Mouse (Mus musculus) Patski (cell line): ENCODE results near the gene Atp6v1g1. TPM values are rescaled to one million over a fixed set of nuclear protein-coding genes. Genes with fewer than 3 reads are reported as not detected.

Source experiments
- ATAC-seq: fragments of 100-300 bp; one replicate; pipeline ENCODE4 v1.8.0; 2021
- CTCF ChIA-PET: fragments of 350-600 bp; sonication (Branson Sonifier 250); formaldehyde crosslinking; loops from one replicate; lab custom pipeline; 2022; ENCODE audit warnings: inconsistent platforms; lab: Charles Lee
- POLR2A ChIA-PET: fragments of 350-600 bp; sonication (Branson Sonifier 250); formaldehyde crosslinking; loops from one replicate; lab custom pipeline; 2022; ENCODE audit warnings: antibody characterized with exemption, inconsistent platforms; lab: Charles Lee
- DNase-seq: peaks from one replicate; pipeline ENCODE4 v3.0.0-alpha.2; 2011; ENCODE audit warnings: low read depth, low spot score
- H3K27me3 ChIP-seq: fragments of 371-371 bp; one replicate; pipeline ENCODE4 v1.5.1; 2021
- CTCF ChIP-seq: fragments of 100-300 bp; IDR thresholded peaks from one replicate; pipeline ENCODE4 v1.5.1; 2021
- in situ Hi-C: fragments of 300-500 bp; cut with MboI; formaldehyde crosslinking; loops from 3 replicates; pipeline ENCODE4 v1.11.1; 2018; ENCODE audit warnings: low pct_unique_long_range_greater_than_20kb, mixed read lengths
- polyA plus RNA-seq: library from polyadenylated mRNA; unstranded; gene quantifications from one replicate; pipeline ENCODE4 v1.2.3, GENCODE M21; 2021

The Atp6v1g1 gene
- polyA plus RNA-seq, 1 experiment from 2014 or later, result 230 TPM

- DNase-seq (no peak), ATAC-seq (no peak)
- no peaks in the 10 kb centered on the region for H3K27me3 ChIP-seq
- CTCF ChIA-PET, result interaction anchor here (2.5 kb wide), 1 partner anchor 8 kb away, joined by 7 read pairs; no protein-coding TSS in a partner anchor
- no peak for TF ChIP-seq CTCF
- POLR2A ChIA-PET, result no interaction called here
- in situ Hi-C loops, result no loop called here
Observed at GRCm38 (mm10) chr4:63572621-63573020, 28.0 kb downstream of the Atp6v1g1 start.

DNA sequence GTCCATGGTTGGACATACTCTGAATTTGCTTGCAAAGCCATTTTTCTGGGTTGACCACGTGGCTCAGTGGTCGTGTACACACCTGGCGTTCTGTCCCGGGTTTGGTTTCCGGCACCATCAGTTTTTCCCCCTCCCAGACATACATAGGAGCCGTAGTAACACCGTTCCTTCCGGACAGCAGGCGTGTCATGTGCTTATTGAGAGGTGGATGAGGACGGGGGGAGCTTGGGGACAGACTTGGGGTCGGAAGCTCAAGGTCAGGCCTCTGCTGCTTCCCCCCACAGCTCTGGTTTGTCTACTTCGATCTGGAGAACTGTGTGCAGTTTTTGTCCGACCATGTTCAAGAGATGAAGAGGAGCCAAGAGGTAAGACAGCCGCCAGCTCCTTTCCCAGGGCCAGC lies 35.1 kb downstream of the Atp6v1g1 start:
- CTCF ChIA-PET, result no interaction called here
- DNase-seq (no peak), ATAC-seq (no peak)
- POLR2A ChIA-PET, result no interaction called here
- no peaks in the 10 kb centered on the region for H3K27me3 ChIP-seq
- in situ Hi-C loops, result no loop called here
- TF ChIP-seq CTCF, result no peak

GRCm38 (mm10) chr4:63580078-63580477 lies 35.5 kb downstream of the Atp6v1g1 start:
- POLR2A ChIA-PET, result no interaction called here
- H3K27me3 ChIP-seq, result no peaks in the 10 kb centered on the region
- in situ Hi-C loops, result no loop called here
- no peak for ATAC-seq
- CTCF ChIA-PET, result interaction anchor here (1.7 kb wide), 1 partner anchor 9 kb away, joined by 7 read pairs; no protein-coding TSS in a partner anchor
- no peak for DNase-seq
- TF ChIP-seq CTCF, result no peak

GRCm38 (mm10) chr4:63582580-63582979 lies 38.0 kb downstream of the Atp6v1g1 start:
- no peak for DNase-seq
- ChIA-PET CTCF (no interaction called here), POLR2A (no interaction called here)
- TF ChIP-seq CTCF, result no peak
- in situ Hi-C loops, result no loop called here
- H3K27me3 ChIP-seq, result no peaks in the 10 kb centered on the region
- no peak for ATAC-seq

- POLR2A ChIA-PET, result no interaction called here
- no peaks in the 10 kb centered on the region for H3K27me3 ChIP-seq
- DNase-seq, result no peak
- CTCF ChIA-PET, result no interaction called here
- ATAC-seq, result no peak
- in situ Hi-C loops, result no loop called here
- no peak for TF ChIP-seq CTCF
Observed at GRCm38 (mm10) chr4:63585216-63585615, 40.6 kb downstream of the Atp6v1g1 start.

- POLR2A ChIA-PET, result interaction anchor here (0.5 kb wide), 1 partner anchor 33 kb away, joined by 3 read pairs; no protein-coding TSS in a partner anchor
- CTCF ChIA-PET, result no interaction called here
- DNase-seq, result no peak
- no peak for TF ChIP-seq CTCF
- no peak for ATAC-seq
- in situ Hi-C loops, result no loop called here
- H3K27me3 ChIP-seq, result no peaks in the 10 kb centered on the region
Observed at GRCm38 (mm10) chr4:63586240-63586639, 41.7 kb downstream of the Atp6v1g1 start.

DNA sequence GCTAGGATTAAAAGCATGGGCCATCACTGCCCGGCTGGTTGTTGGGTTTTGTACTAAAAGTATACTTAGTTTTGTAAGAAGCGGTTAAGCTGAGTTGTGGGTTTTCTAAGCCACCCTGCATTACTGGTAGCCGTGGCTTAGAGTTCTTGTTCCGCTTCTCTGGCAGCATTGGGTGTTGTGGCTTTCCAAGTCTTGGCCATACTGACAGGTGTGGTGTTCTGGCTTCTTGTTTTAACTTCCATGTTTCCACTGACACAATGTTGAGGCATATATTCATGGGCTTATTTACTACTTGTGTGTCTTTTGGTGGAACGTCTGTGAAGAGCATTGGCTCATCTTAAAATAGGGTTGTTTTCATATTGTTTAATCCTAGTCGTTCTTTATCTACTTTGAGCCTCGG lies 45.4 kb downstream of the Atp6v1g1 start:
- ATAC-seq, result no peak
- no peak for DNase-seq
- POLR2A ChIA-PET, result no interaction called here
- no peaks in the 10 kb centered on the region for H3K27me3 ChIP-seq
- no peak for TF ChIP-seq CTCF
- in situ Hi-C loops, result no loop called here
- CTCF ChIA-PET, result interaction anchor here (2.0 kb wide), 1 partner anchor 19 kb away, joined by 7 read pairs; no protein-coding TSS in a partner anchor

GRCm38 (mm10) chr4:63590538-63590937 lies 46.0 kb downstream of the Atp6v1g1 start:
- TF ChIP-seq CTCF, result no peak
- no peak for DNase-seq
- ChIA-PET CTCF (interaction anchor here (2.0 kb wide), 1 partner anchor 20 kb away, joined by 7 read pairs; no protein-coding TSS in a partner anchor), POLR2A (no interaction called here)
- H3K27me3 ChIP-seq, result no peaks in the 10 kb centered on the region
- in situ Hi-C loops, result no loop called here
- no peak for ATAC-seq

DNA sequence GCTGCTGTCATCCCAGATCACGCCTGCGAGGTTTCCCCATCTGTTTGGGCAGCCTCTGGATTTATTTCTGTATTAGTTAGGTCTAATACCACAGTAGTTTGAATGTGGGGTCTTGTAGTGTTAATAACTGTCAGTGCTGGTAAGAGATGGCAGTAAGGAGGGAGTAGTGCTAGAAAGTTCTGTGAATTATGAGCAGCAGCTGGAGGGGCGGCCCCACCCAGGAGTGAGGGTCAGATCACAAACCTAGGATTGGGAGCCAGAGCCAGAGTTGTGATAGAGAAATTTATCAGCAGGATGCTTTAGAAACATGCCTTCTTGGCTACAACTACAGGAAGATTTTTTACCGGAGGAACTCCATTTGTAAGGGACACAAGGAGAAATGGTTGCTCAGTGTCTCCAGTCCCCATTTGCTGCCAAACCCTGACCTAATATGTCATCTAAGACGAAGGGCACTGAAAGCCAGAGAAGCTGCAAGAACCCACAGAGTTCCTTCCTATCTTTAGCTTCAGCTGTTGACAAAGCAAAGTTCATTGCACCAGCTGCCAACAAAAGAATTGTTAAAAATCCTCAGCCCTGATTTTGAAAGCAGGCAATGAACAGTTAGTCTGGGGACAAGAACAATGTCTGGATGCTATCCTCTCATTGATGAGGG lies 50.0 kb downstream of the Atp6v1g1 start:
- no peak for TF ChIP-seq CTCF
- in situ Hi-C loops, result no loop called here
- DNase-seq (no peak), ATAC-seq (no peak)
- POLR2A ChIA-PET, result no interaction called here
- no peaks in the 10 kb centered on the region for H3K27me3 ChIP-seq
- CTCF ChIA-PET, result interaction anchor here (2.7 kb wide), 1 partner anchor 13 kb away, joined by 6 read pairs; no protein-coding TSS in a partner anchor

DNA sequence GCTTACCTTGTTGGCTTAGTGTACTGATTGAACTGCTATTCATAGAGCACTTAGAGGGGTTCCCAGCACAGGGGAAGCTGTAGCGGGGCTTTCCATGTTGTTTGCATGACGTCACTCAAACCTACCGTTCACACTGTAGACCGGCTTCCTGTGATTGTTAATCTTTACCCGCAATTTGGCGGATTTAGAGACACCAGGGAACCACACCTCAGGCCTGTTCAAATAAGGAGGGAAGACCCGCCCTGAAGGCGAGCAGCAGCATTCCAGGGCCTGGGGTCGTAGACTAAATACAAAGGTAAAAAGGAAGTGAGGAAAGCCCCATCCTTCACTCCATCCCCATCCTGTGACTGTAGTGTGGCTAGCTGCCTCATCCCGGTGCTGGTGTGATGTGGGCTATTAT lies 50.7 kb downstream of the Atp6v1g1 start:
- ChIA-PET POLR2A (no interaction called here), CTCF (interaction anchor here (2.7 kb wide), 1 partner anchor 12 kb away, joined by 6 read pairs; no protein-coding TSS in a partner anchor)
- in situ Hi-C loops, result no loop called here
- TF ChIP-seq CTCF, result no peak
- DNase-seq, result no peak
- no peak for ATAC-seq
- no peaks in the 10 kb centered on the region for H3K27me3 ChIP-seq

- ATAC-seq, result no peak
- in situ Hi-C loops, result no loop called here
- TF ChIP-seq CTCF, result no peak
- DNase-seq, result no peak
- POLR2A ChIA-PET, result no interaction called here
- H3K27me3 ChIP-seq, result no peaks in the 10 kb centered on the region
- CTCF ChIA-PET, result interaction anchor here (2.7 kb wide), 1 partner anchor 11 kb away, joined by 6 read pairs; no protein-coding TSS in a partner anchor
Observed at GRCm38 (mm10) chr4:63596010-63596409, 51.4 kb downstream of the Atp6v1g1 start.

Other genes with a start within 250 kb of the Atp6v1g1 start
- gene Orm1, start 200.2 kb upstream of the Atp6v1g1 start, polyA plus RNA-seq, result 0.42 TPM
- gene Orm3, start 188.6 kb upstream of the Atp6v1g1 start, polyA plus RNA-seq, result 0.08 TPM
- 1.7 TPM for gene Orm2, start 182.3 kb upstream of the Atp6v1g1 start, polyA plus RNA-seq
- 4.7 TPM for gene Akna, start 141.4 kb upstream of the Atp6v1g1 start, polyA plus RNA-seq
- gene Whrn, start 48.8 kb upstream of the Atp6v1g1 start, polyA plus RNA-seq, result 31.0 TPM
- 9.5 TPM for gene Tmem268, start 14.0 kb downstream of the Atp6v1g1 start, polyA plus RNA-seq
- gene Gm11213, start 60.5 kb downstream of the Atp6v1g1 start, polyA plus RNA-seq, result not detected
- not detected for gene Tex48, start 77.7 kb downstream of the Atp6v1g1 start, polyA plus RNA-seq
- gene Gm11214, start 118.6 kb downstream of the Atp6v1g1 start, polyA plus RNA-seq, result not detected
- gene Tnfsf15, start 200.3 kb downstream of the Atp6v1g1 start, polyA plus RNA-seq, result 0.03 TPM